Mouse (Mus musculus): Measurements from ENCODE around the gene Rnf166. TPM values are rescaled to one million over a fixed set of nuclear protein-coding genes. Genes with fewer than 3 reads are reported as not detected.

Rnf166 gene
- total and polyA plus RNA-seq, 3 experiments = 7.7 to 13.0 (median 8.5) TPM

DNA sequence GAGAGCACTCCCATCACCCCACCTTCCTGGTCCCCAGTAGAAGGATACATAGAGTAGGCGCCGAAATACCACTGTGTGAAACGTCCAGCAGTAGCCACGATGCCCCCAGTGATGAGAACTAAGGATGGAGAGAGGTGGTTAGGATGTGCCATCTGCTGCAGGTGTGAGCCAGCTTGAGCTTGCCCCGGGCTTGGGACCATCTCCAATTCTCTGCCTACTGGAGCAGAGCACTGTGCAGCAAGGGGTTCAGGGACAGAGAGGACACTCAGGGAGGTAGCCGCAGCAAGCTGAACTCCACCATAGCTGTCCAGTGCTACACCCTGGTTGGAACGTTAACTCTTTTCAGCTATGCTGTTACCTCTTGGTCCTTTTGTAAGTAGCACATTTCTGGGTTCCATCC, 48.3 kb downstream of the Rnf166 start:
- Histone ChIP-seq H3K4me3 (replicated peaks in 1 of 3; ENCODE audit: low read depth in 2 of 3, low read length in 2 of 3, poor library complexity in 1 of 3) (peak overlapping the region in 1 of 3 experiments; percentile 0), H3K36me3 (replicated peaks in 1 of 2; ENCODE audit: control insufficient read depth in 1 of 2, insufficient read depth in 1 of 2, low read length in 1 of 2) (peaks cover 52 to 72% of the 10 kb centered on the region in 2 experiments), H3K4me1 (ENCODE audit: control insufficient read depth in 1 of 2, insufficient read depth in 2 of 2) (peaks cover 30 to 68% of the 10 kb centered on the region in 2 experiments), H3K27ac (ENCODE audit: insufficient read depth, low read depth) (peak overlapping the region; percentile 25; the same call in 1 of the 2 replicates), H3K9ac (ENCODE audit: insufficient read depth, low read depth) (no peak overlapping the region), H3K27me3 (replicated peaks) (no peaks in the 10 kb centered on the region), H3K9me3 (replicated peaks; ENCODE audit: low read length) (no peaks in the 10 kb centered on the region), H3K79me2 (replicated peaks; ENCODE audit: control insufficient read depth, extremely low read depth, insufficient read depth, poor library complexity, severe bottlenecking) (peaks cover 44% of the 10 kb centered on the region), H3K4me2 (ENCODE audit: insufficient read depth, low read depth, poor library complexity, severe bottlenecking) (no peak overlapping the region)
- dilution Hi-C loops (cut with MboI; ENCODE audit: extremely low pct_ligation_motif_present, extremely low pct_unique_long_range_greater_than_20kb, low sequenced_read_pairs) (no loop called here), in situ Hi-C loops (cut with MboI; ENCODE audit: low pct_ligation_motif_present, low pct_unique_long_range_greater_than_20kb, low sequenced_read_pairs) (loop anchor here (25.0 kb wide), 1 partner anchor 840 kb away; the partner anchor contains the start of genes Fbxo31 and Map1lc3b)
- DNase-seq (ENCODE audit: extremely low read depth) = no peak
- TF ChIP-seq USF2 (conservative IDR thresholded peaks at IDR 0.05; ENCODE audit: low read depth, low read length) (no peak), PAX5 (IDR thresholded peaks at IDR 0.05; ENCODE audit: low read length) (no peak), TCF12 (IDR thresholded peaks at IDR 0.05; ENCODE audit: low read depth, low read length) (no peak), ZKSCAN1 (IDR thresholded peaks at IDR 0.05; ENCODE audit: borderline replicate concordance, low read depth, low read length) (no peak), MYC (IDR thresholded peaks at IDR 0.05; ENCODE audit: low read depth, low read length) (no peak), SIN3A (IDR thresholded peaks at IDR 0.05; ENCODE audit: low read length) (no peak), ZNF384 (IDR thresholded peaks at IDR 0.05; ENCODE audit: low read depth, low read length) (no peak), NELFE (IDR thresholded peaks at IDR 0.05; ENCODE audit: low read depth, low read length) (no peak), POLR2AphosphoS2 (IDR thresholded peaks at IDR 0.05; ENCODE audit: low read depth, low read length) (no peak), BHLHE40 (IDR thresholded peaks at IDR 0.05; ENCODE audit: low read depth, low read length) (no peak), KAT2A (IDR thresholded peaks at IDR 0.05; ENCODE audit: insufficient replicate concordance, low read length) (no peak), USF1 (IDR thresholded peaks at IDR 0.05; ENCODE audit: low read depth, low read length) (no peak), NRF1 (IDR thresholded peaks at IDR 0.05; ENCODE audit: low read depth, low read length) (no peak), SMC3 (IDR thresholded peaks at IDR 0.05; ENCODE audit: low read depth, low read length) (no peak), JUN (IDR thresholded peaks at IDR 0.05; ENCODE audit: insufficient read depth, low read depth, low read length) (no peak), MEF2A (IDR thresholded peaks at IDR 0.05; ENCODE audit: borderline replicate concordance, low read depth, low read length) (no peak), ETS1 (conservative IDR thresholded peaks at IDR 0.05; ENCODE audit: low read depth, low read length) (no peak)

DNA sequence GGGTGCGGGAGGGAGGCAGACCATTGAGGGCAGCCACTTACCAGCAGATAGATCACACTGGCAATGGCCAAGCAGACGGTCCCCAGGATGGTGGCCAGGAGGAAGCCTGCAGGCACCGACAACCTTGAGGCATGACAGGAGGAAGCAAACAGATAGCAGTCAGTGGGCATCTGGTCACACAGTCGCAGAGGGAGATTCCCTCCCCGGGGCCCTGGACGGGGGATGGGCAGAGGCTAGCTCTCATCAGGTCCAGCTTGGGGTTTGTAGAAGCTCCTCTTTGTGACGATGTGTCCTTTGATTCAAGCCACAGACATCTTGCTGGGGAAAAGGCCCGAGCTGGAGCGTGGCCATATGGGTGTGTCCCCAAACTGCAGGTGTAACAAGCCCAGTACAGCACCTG, 49.7 kb downstream of the Rnf166 start:
- TF ChIP-seq MYC (IDR thresholded peaks at IDR 0.05; ENCODE audit: low read depth, low read length) (no peak), ELF1 (IDR thresholded peaks at IDR 0.05; ENCODE audit: low read depth, low read length) (peak; percentile 17; the same call in 1 of the 2 replicates), MAFK (IDR thresholded peaks at IDR 0.05; ENCODE audit: insufficient replicate concordance, low read length) (no peak), CTCF (conservative IDR thresholded peaks at IDR 0.05 in 1 of 2, IDR thresholded peaks at IDR 0.05 in 1 of 2; ENCODE audit: low read depth in 2 of 2, low read length in 2 of 2) (no peak), EP300 (IDR thresholded peaks at IDR 0.05; ENCODE audit: low read length) (no peak), SIN3A (IDR thresholded peaks at IDR 0.05; ENCODE audit: low read length) (no peak), ZC3H11A (IDR thresholded peaks at IDR 0.05; ENCODE audit: low read depth, low read length) (no peak), GABPA (IDR thresholded peaks at IDR 0.05; ENCODE audit: insufficient replicate concordance, low read depth, low read length) (no peak), USF2 (conservative IDR thresholded peaks at IDR 0.05; ENCODE audit: low read depth, low read length) (no peak), TCF12 (IDR thresholded peaks at IDR 0.05; ENCODE audit: low read depth, low read length) (peak; percentile 29; the same call in 1 of the 2 replicates), POLR2AphosphoS2 (IDR thresholded peaks at IDR 0.05; ENCODE audit: low read depth, low read length) (no peak), JUN (IDR thresholded peaks at IDR 0.05; ENCODE audit: insufficient read depth, low read depth, low read length) (no peak), ZNF384 (IDR thresholded peaks at IDR 0.05; ENCODE audit: low read depth, low read length) (no peak), RAD21 (IDR thresholded peaks at IDR 0.05; ENCODE audit: low read depth, low read length) (no peak)
- H3K79me2 ChIP-seq (replicated peaks; ENCODE audit: control insufficient read depth, extremely low read depth, insufficient read depth, poor library complexity, severe bottlenecking) = peaks cover 34% of the 10 kb centered on the region
- H3K4me2 ChIP-seq (ENCODE audit: insufficient read depth, low read depth, poor library complexity, severe bottlenecking) = no peak overlapping the region
- no peak overlapping the region for H3K4me3 ChIP-seq (replicated peaks in 1 of 3; ENCODE audit: low read depth in 2 of 3, low read length in 2 of 3, poor library complexity in 1 of 3)
- dilution Hi-C loops (cut with MboI; ENCODE audit: extremely low pct_ligation_motif_present, extremely low pct_unique_long_range_greater_than_20kb, low sequenced_read_pairs) (no loop called here), in situ Hi-C loops (cut with MboI; ENCODE audit: low pct_ligation_motif_present, low pct_unique_long_range_greater_than_20kb, low sequenced_read_pairs) (loop anchor here (25.0 kb wide), 1 partner anchor 839 kb away; the partner anchor contains the start of genes Fbxo31 and Map1lc3b)
- no peak overlapping the region; the same call in 1 of the 2 replicates for H3K27ac ChIP-seq (ENCODE audit: insufficient read depth, low read depth)
- peak; percentile 21 for DNase-seq (ENCODE audit: extremely low read depth)
- no peak overlapping the region for H3K9ac ChIP-seq (ENCODE audit: insufficient read depth, low read depth)
- no peaks in the 10 kb centered on the region for H3K27me3 ChIP-seq (replicated peaks)
- peaks cover 54 to 84% of the 10 kb centered on the region in 2 experiments for H3K36me3 ChIP-seq (replicated peaks in 1 of 2; ENCODE audit: control insufficient read depth in 1 of 2, insufficient read depth in 1 of 2, low read length in 1 of 2)
- peaks cover 33 to 82% of the 10 kb centered on the region in 2 experiments for H3K4me1 ChIP-seq (ENCODE audit: control insufficient read depth in 1 of 2, insufficient read depth in 2 of 2)
- no peaks in the 10 kb centered on the region for H3K9me3 ChIP-seq (replicated peaks; ENCODE audit: low read length)

Measured in CH12.LX (cell line).